Mouse (Mus musculus): Measurements from ENCODE around the gene Mrpl33. TPM values are rescaled to one million over a fixed set of nuclear protein-coding genes. Genes with fewer than 3 reads are reported as not detected.

The Mrpl33 gene
- total RNA-seq, 2 experiments from 2014 or later = 92.2 to 110 TPM

GRCm38 (mm10) chr5:31634161-31634560, 37.4 kb downstream of the Mrpl33 start:
- no peak for DNase-seq (ENCODE audit: extremely low spot score in 1 of 2, low spot score in 1 of 2)

GRCm38 (mm10) chr5:31634679-31635078, 37.9 kb downstream of the Mrpl33 start:
- DNase-seq (ENCODE audit: extremely low spot score in 1 of 2, low spot score in 1 of 2) = no peak

DNA sequence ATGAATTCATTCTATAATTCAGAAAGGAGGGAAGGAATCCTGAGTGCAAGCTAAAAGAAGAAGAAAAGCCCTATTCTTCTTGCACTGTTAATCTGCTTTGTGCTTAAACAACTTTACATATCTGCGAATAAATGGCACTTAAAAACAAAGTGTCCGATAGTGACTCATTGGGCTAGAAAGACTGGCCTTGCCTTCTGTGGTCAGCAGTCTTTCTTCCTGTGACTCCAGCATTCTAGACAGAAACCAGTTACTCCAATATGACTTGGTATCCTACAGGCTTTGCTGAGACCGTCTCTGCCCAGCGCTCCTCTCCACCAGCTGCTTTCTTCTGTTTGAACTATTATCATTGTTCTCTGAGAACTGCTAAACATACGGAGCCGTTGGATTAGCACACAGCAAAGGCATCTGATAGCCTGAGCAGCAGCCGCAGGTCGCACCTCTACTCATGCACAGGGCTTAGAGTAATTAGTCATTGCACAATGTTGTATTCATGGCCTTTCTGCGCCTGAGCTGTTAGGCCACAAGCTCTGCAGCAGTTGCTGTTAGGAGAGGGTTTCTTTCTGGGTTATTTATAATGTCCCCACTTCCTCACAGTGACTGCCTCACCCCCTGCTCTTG, 40.0 kb downstream of the Mrpl33 start:
- no peak for DNase-seq (ENCODE audit: extremely low spot score in 1 of 2, low spot score in 1 of 2)

DNA sequence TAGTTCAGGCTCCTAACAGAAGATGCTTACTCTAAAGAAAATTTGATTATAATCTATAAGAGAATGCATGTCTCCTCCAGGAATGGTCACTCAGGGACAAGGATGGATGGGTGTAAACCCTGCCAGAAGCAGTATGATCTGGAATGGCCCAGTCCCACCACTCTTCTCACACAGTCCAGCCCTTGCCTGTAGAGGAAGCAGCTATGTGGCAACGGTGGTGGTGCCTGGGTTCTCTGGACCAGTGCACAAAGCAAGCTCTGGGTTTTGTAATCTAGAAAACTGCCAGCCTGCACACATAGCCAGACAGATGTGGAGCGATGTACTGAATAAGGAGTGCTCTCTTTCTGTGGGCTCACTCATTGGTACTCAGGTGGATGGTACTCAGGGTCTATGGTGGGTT, 43.8 kb downstream of the Mrpl33 start:
- DNase-seq (ENCODE audit: extremely low spot score in 1 of 2, low spot score in 1 of 2) = no peak

- no peak for DNase-seq (ENCODE audit: extremely low spot score in 1 of 2, low spot score in 1 of 2)
Observed at GRCm38 (mm10) chr5:31642300-31642699, 45.6 kb downstream of the Mrpl33 start.

DNA sequence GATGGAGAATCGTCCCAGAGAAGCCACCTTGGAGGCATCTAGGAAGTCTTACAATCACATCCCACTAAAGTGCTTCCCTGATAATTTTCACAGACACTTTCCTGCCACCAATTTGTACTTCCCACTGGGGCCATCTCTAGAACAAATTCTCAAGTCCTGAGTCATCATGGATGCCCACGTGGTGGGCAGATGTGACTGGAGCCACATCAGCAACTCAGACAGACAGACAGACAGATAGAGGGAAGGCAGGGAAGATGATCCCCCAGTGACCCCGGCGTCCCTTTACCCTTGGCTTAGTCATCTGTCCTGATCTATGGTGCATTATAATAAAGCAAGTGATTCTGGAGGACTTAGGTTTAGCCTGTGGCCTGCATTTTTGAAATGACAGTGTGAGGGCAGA, 47.5 kb downstream of the Mrpl33 start:
- DNase-seq (ENCODE audit: extremely low spot score in 1 of 2, low spot score in 1 of 2) = no peak

DNA sequence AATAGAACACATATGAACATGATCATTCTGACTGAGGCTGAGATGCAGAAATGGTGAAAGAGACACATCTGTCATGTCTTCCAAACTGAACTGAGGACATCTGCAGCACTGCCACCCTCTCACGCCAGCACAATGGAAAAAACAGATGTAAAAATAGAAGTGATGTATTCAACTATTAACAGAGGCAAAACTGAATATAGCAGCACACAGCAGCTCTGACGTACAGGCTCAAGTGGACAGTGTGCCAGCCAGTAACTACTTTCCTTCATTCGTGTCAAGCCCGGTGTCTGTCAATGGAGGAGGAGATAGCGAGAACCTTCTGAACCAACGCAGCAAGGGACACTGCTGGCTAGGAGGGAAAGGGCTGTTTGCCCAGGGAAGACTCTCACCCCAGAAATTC, 48.1 kb downstream of the Mrpl33 start:
- DNase-seq (ENCODE audit: extremely low spot score in 1 of 2, low spot score in 1 of 2) = no peak

GRCm38 (mm10) chr5:31645798-31646197, 49.1 kb downstream of the Mrpl33 start:
- no peak for DNase-seq (ENCODE audit: extremely low spot score in 1 of 2, low spot score in 1 of 2)

- DNase-seq (ENCODE audit: extremely low spot score in 1 of 2, low spot score in 1 of 2) = no peak
Observed at GRCm38 (mm10) chr5:31646574-31646973, 49.8 kb downstream of the Mrpl33 start.

- DNase-seq (ENCODE audit: extremely low spot score in 1 of 2, low spot score in 1 of 2) = no peak
Observed at GRCm38 (mm10) chr5:31647327-31647726, 50.6 kb downstream of the Mrpl33 start.

- no peak for DNase-seq (ENCODE audit: extremely low spot score in 1 of 2, low spot score in 1 of 2)
Observed at GRCm38 (mm10) chr5:31650518-31651288, 54.0 kb downstream of the Mrpl33 start.

GRCm38 (mm10) chr5:31655688-31656190, 59.0 kb downstream of the Mrpl33 start:
- no peak for DNase-seq (ENCODE audit: extremely low spot score in 1 of 2, low spot score in 1 of 2)

- DNase-seq (ENCODE audit: extremely low spot score in 1 of 2, low spot score in 1 of 2) = no peak
Observed at GRCm38 (mm10) chr5:31666176-31666575, 69.4 kb downstream of the Mrpl33 start.

DNA sequence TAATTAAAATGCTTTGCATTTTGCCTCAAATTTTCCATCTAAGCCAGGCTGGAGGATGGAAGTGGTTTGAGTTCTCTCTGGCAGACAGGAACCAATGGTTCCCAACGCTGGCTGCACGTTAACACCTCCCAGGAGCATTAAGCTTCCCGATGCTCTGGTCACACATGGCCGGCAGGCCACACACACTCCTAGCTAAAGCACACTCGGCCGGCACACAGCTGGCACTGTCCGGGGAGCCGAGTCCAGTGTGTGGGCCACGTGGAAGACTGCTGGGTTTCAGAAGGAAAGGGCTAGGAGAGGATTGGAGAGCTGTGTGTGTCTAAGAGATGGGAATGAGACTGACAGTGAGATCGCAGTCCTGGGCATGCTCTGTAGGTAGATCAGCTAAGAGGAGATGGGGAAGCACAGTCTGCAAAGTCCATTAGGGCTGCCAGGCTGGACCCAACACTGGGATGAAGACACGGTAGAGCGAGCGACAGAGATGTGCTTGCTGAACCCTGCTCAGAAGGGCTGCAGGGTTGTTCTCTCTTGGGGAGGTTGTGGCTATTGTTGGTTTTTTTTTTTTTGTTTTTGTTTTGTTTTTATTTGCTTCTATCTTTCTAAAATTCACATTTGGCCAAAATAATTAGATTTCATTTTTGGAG, 71.7 kb downstream of the Mrpl33 start:
- DNase-seq (ENCODE audit: extremely low spot score in 1 of 2, low spot score in 1 of 2) = no peak

DNA sequence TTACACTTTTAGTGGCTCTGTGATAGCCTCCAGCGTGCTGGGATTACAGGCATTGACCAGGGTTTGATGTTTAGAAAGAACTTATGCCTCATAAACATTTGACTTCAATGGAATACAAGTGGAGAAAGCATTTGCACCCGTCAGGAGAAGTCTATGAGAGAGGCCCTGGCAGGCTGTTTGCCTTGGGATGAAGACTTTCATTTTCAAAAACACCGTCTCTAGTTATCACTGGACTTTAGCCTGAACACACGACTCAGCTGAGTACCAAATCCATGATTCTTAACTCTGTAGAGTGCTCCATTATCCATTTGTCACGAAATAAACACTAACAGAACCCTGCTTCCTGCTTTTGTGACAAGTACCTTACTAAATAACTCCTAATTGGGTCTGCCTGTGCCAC, 73.2 kb downstream of the Mrpl33 start:
- DNase-seq (ENCODE audit: extremely low spot score in 1 of 2, low spot score in 1 of 2) = no peak

DNA sequence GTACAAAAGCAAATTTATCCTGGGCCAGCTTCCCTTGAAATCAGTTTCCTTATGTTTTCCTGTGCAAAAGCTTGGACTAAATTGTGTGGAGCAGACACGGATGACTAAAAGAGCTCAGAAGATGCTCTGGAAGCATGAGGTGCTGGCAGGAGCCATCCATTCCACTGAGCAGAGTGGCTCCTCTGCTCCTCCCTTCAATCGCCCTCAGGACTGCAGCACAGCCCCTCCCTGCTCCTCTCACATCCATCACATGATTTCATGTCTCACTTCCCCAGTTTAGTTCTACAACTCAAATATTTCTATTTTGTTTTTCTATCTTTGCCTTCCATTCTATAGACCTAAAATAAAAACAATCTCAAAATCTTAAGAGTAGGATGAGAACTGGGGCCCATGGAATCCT, 74.4 kb downstream of the Mrpl33 start:
- no peak for DNase-seq (ENCODE audit: extremely low spot score in 1 of 2, low spot score in 1 of 2)

- DNase-seq (ENCODE audit: extremely low spot score in 1 of 2, low spot score in 1 of 2) = no peak
Observed at GRCm38 (mm10) chr5:31673431-31673830, 76.7 kb downstream of the Mrpl33 start.

DNA sequence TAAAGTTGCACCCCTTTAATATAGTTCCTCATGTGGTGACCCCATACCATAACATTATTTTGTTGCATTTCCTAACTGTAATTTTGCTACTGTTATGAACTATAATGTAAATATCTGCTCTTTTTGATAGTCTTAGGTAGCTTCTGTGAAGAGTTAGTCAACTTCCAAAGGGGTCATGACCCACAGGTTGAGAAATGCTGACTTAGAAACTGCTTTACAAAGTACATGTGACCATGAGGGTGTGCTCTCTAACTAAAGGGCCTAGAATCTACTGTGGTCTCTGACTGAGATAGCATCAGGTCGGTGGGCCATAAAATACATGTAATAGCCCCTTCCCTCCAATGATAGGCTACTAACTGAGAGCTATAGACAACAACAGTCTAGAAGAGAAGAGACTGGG, 81.3 kb downstream of the Mrpl33 start:
- no peak for DNase-seq (ENCODE audit: extremely low spot score in 1 of 2, low spot score in 1 of 2)

- DNase-seq (ENCODE audit: extremely low spot score in 1 of 2, low spot score in 1 of 2) = no peak
Observed at GRCm38 (mm10) chr5:31680183-31680582, 83.4 kb downstream of the Mrpl33 start.

DNA sequence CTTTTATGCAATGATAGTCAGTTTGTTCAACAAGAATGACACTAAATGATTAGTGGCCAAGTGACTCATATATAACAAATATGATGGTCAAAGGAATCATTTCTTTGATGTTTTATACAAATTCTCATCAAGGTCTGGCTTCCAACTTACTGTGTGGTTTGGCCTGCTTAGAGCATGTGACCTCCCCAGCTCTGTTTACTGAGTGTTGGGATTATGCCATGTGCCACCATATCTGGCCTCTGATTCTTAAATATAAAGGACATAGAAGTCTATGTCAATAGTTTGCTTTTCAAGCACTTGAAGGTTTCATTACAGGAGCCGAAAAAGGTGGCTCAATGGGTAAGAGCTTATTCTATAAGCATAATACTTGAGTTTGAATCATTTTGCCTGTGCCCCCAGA, 85.6 kb downstream of the Mrpl33 start:
- no peak for DNase-seq (ENCODE audit: extremely low spot score in 1 of 2, low spot score in 1 of 2)

GRCm38 (mm10) chr5:31686040-31686439, 89.3 kb downstream of the Mrpl33 start:
- DNase-seq (ENCODE audit: extremely low spot score in 1 of 2, low spot score in 1 of 2) = no peak

DNA sequence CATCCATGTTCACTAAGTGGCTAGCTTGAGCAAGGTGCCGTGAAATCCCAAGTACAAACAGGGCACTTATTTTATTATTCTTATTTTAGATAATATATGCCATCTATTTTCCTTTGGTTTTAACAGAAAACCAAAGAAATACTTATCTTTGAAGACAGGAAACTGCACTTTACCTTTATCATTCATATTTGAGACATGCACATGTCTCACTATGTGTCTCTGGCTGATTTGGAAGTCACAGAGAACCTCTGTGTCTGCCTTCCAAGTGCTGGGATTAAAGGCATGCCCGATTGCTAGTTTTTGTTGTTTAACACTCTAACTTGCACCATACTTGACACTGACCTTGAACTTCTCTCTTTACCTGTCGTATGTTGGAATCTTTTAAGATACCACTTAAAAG, 91.2 kb downstream of the Mrpl33 start:
- no peak for DNase-seq (ENCODE audit: extremely low spot score in 1 of 2, low spot score in 1 of 2)
